Mouse (Mus musculus) megakaryocyte, adult 5-6 weeks (primary cell): ENCODE measurements around the gene Smc1a. TPM values are rescaled to one million over a fixed set of nuclear protein-coding genes. Genes with fewer than 3 reads are reported as not detected.

Source experiments
- total RNA-seq, 2 experiments: library from RNA; stranded (forward) in 1 of 2; stranded (reverse) in 1 of 2; fragments of 153-499, 151-499 nt in 1 of 2; fragments of 221-1000, 200-1000 nt in 1 of 2; gene quantifications; 2 replicates each; pipeline versions ENCODE4 v1.2.3 to v1.2.4; 2015 to 2017

Smc1a gene
- total RNA-seq, 2 experiments from 2014 or later = 82.3 to 237 TPM

Other genes with a start within 250 kb of the Smc1a start
- gene Huwe1, start 215.6 kb upstream of the Smc1a start, total RNA-seq (2015) = 79.3 and 80.7 TPM in 2 replicates
- 53.6 and 67.7 TPM in 2 replicates for gene Huwe1, start 215.6 kb upstream of the Smc1a start, total RNA-seq (2017)
- 106 and 108 TPM in 2 replicates for gene Hsd17b10, start 14.6 kb upstream of the Smc1a start, total RNA-seq (2015)
- 71.6 and 78.5 TPM in 2 replicates for gene Hsd17b10, start 14.6 kb upstream of the Smc1a start, total RNA-seq (2017)
- gene Ribc1, start 133 bp upstream of the Smc1a start, total RNA-seq (2015) = 0.21 and 3.3 TPM in 2 replicates
- 1.7 and 2.3 TPM in 2 replicates for gene Ribc1, start 133 bp upstream of the Smc1a start, total RNA-seq (2017)
- gene Iqsec2, start 127.8 kb downstream of the Smc1a start, total RNA-seq (2015) = 9.0 and 10.5 TPM in 2 replicates
- 5.1 and 8.7 TPM in 2 replicates for gene Iqsec2, start 127.8 kb downstream of the Smc1a start, total RNA-seq (2017)
- gene Kdm5c, start 216.6 kb downstream of the Smc1a start, total RNA-seq (2015) = 21.1 and 21.9 TPM in 2 replicates
- gene Kdm5c, start 216.6 kb downstream of the Smc1a start, total RNA-seq (2017) = 29.1 and 31.0 TPM in 2 replicates